Mouse (Mus musculus) right cerebral cortex, postnatal 36 days (tissue): Measurements from ENCODE around the gene 1700010I14Rik.

Source experiments
- DNase-seq, 2 experiments: peaks; one replicate each; pipeline ENCODE4 v3.0.0; 2022; ENCODE audit warnings: low spot score in 2 of 2, mixed read lengths in 1 of 2

The 1700010I14Rik gene

DNA sequence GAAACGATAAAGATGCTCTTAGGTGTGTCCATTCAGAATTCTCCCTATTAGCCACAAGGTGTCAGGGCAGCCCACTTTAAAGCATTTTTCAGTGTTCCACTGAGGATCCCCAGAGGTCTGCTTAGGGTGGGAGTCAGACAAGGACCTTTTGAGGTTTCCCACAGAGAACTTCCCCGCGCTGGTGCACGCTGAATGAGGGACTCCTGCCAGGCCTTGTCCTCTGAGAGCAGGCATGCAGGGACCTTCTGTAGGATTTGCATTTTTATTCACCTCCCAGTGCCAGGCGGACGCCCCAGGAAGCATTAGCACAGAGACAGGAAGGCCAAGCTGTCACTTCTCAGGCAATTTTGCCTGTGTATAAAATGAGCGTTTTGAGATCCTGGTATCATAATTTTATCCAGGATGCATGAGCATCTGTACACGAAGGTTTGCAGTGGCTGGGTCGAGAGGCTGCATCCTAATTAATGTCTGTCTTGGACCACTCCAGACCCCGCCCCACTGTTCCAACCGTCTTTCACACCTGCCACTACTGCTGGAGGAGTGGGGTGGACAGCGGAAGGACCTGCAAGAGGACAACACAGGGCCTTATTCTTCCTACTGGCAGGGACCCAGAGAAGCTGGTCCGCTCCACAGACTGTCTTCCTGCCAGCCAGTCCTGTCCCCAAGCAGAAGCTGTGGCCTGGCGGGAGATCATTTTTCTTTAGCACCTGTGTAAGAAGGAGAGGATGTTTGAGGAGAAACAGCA lies 35.2 kb downstream of the 1700010I14Rik start:
- no peak for DNase-seq

DNA sequence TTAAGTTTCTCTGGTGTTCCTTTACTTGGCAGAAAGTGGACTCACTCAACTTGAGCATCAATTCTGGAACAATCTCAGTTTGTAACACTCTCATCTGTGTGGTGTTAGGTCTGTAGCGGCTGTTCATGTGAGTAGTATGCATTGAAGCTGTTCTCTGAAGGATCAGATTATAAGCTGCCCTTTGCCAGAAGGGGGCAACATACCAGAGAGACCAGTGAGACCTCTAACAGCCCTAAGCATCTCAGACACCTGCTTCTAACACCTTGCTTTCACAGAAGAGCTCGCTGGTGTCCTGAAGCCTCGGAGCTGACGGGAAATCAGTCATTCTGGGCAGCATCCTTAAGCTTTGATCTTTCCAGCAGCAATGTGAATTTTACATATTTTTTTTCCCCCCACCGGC lies 42.0 kb downstream of the 1700010I14Rik start:
- no peak for DNase-seq

GRCm38 (mm10) chr17:9031241-9032141 lies 43.4 kb downstream of the 1700010I14Rik start:
- DNase-seq = peak; percentile 71 to 73

DNA sequence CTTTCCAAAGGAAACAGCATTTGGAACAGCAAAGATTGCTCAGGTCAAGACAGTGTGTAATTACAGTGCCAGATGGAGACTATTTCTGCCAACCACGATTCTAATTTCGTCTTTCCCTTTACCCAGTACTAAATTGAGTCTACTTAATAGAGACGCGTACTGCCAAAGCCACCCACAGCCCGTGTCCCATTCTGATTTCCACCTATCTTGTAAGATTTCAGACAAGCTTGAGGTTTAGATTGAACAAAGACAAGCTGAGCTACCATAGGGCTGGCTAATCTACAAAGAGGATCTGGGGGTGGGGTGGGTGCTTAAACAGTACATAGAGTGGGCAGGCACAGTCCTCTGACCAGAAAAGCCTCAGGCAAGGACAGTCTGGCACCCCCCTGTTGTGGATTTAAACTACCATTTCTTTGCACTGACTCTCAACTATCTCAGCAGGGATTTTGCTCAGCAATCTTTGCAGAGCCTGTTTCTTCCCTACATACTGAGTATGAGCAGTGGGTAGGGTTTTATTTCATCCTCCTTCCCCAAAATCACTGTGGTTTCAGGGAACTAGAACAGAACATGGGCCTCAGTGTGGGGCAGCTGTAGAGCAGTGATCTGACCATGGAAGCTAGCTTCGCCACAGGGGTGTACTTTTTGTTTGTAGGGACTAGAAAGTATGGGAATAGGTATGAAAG lies 44.4 kb downstream of the 1700010I14Rik start:
- DNase-seq = peak in 1 of 2 experiments; percentile 22

DNA sequence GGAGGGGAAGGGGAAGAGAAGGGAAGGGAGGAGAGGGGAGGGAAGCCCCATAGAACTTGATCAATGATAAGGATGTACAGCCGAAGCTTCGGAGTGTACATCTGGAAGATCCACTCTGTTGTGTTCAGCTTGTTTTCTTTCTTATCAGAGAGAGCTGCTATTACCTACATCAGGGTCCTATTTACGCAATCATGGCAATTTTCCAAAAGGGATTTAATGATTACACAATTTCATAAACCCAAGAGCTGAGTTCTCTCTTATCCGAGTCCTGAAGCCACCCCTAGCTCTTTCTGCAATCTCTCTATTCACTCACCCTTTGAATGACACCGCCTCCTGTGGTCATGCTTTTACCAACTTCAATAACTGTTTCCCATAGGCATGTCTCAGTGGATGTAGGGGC lies 45.4 kb downstream of the 1700010I14Rik start:
- no peak for DNase-seq

GRCm38 (mm10) chr17:9035561-9036348 lies 47.6 kb downstream of the 1700010I14Rik start:
- DNase-seq = no peak

DNA sequence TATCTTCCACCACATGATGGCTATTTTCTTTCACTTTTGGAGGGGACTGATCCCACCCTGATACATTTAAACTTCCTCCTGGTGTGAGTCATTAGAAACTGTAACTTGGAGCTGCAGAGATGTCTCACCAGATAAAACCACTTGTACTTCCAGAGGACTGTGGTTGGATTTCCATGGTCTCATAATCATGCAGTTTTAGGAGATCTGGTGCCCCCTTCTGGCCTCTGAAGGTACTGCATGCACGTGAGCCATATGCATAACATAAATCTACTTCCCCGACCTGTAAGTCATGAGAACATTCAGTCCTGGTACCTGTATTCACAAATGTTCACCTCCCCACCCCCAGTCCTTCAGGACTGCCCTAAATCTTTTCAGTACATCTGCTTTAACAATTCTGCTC lies 54.6 kb downstream of the 1700010I14Rik start:
- no peak for DNase-seq

DNA sequence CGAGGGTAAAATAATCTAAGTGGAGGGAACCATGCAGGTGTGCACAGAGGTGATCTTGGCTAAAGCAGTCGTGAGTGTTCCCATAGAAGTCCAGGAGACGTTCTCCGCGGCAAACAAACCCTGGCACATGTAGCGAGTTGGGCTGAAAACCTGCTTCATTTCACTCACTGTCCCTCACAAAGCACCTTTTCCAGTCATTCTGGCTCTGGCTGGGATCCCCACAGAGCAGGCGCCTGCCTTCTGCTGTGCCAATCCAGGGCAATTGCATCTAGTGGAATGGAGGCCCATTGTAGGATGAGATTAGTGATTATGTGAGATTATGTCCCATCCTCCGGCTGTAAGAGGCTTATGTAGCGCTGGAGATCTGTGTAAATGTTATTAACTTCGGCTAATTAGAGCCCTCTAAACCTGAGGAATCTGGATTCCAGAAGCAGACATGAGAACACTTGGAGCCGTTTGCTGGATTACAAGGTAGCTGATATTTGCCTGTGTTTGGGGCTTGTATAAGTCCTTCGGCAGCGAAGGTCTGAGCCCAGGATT lies 64.4 kb downstream of the 1700010I14Rik start:
- DNase-seq = no peak

DNA sequence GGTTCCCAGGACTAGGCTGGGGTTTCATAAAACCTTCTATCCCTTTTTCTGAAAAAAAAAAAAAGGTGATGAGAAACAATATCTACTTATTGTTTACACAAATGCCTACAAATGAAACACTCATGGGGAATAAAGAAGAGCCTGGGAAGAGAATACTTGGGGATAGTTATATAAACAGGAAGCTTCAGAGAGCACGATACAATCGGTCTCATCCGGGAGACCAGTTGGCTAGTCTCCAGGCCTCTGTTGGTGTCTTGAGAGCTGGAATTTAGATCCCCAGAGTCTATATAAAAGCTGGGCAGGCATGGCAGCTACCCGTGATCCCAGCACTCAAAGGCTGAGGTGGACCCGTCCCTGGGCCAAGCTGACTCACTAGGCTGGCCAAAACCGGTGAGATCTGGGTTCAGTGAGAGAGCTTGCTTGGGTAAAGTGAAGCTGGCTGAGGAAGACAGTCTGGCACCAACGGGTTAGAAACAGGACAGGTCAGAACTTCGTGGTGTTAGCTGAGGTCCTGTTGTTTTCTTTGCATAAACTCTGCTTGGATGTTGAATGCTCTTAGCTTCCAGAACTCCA lies 71.3 kb downstream of the 1700010I14Rik start:
- no peak for DNase-seq
